Mouse (Mus musculus) cerebellum, postnatal 36 days (tissue): Measurements from ENCODE around the gene Tor1a.
"Not testable (repeated sequence)": the region's sequence is repeated elsewhere in the genome, so short reads cannot be mapped to it uniquely, and the experiment has no call there.

ENCODE experiments used
- DNase-seq, 2 experiments: peaks; one replicate each; pipeline ENCODE4 v3.0.0; 2021 to 2022; ENCODE audit warnings: mixed read lengths in 2 of 2

The Tor1a gene

GRCm38 (mm10) chr2:30915933-30916332 lies 51.8 kb downstream of the Tor1a start:
- DNase-seq, result not testable (repeated sequence)

- no peak for DNase-seq
Measured at GRCm38 (mm10) chr2:30915376-30915775, 52.4 kb downstream of the Tor1a start.

GRCm38 (mm10) chr2:30914836-30915235 lies 52.9 kb downstream of the Tor1a start:
- no peak for DNase-seq

- DNase-seq, result no peak
Measured at GRCm38 (mm10) chr2:30913022-30913421, 54.7 kb downstream of the Tor1a start.

GRCm38 (mm10) chr2:30912291-30912773 lies 55.4 kb downstream of the Tor1a start:
- DNase-seq, result no peak
